Mouse (Mus musculus): ENCODE measurements at regions not wholly inside any gene's neighbourhood (a gene's known extent, or its start where the extent isn't known, plus 50 kb on each side); places are given as distances from the start of the nearest gene placed in this dataset.
A peak's percentile ranks its signal among the peaks of the same experiment; 100 is the strongest.
"Not testable (repeated sequence)": the region's sequence is repeated elsewhere in the genome, so short reads cannot be mapped to it uniquely, and the experiment has no call there.

- Histone ChIP-seq H3K9me3 (no peaks in the 10 kb centered on the region), H3K27ac (no peak overlapping the region), H3K4me3 (no peak overlapping the region), H3K4me1 (peaks cover 6% of the 10 kb centered on the region), H3K4me2 (no peak overlapping the region), H3K27me3 (peaks cover 5% of the 10 kb centered on the region; the same call in 1 of the 2 replicates), H3K36me3 (no peaks in the 10 kb centered on the region), H3K9ac (no peak overlapping the region)
- WGBS, result 77% methylated on average over 6 of the region's 6 CpGs
- no peak for ATAC-seq (ENCODE audit: insufficient number of reproducible peaks, insufficient read depth, low FRiP score, low TSS enrichment, low read depth)
Observed at GRCm38 (mm10) chr17:15242976-15243635, 133.6 kb downstream of the Dll1 start.

GRCm38 (mm10) chr17:15242356-15242755, 134.3 kb downstream of the Dll1 start:
- H3K4me1 ChIP-seq, result no peaks in the 10 kb centered on the region
- no peak for ATAC-seq (ENCODE audit: insufficient number of reproducible peaks, insufficient read depth, low FRiP score, low TSS enrichment, low read depth)

GRCm38 (mm10) chr17:15241491-15241890, 135.2 kb downstream of the Dll1 start:
- Histone ChIP-seq H3K4me1 (no peaks in the 10 kb centered on the region), H3K9me3 (no peaks in the 10 kb centered on the region), H3K4me2 (no peak overlapping the region), H3K9ac (no peak overlapping the region), H3K4me3 (no peak overlapping the region), H3K27ac (no peak overlapping the region), H3K36me3 (no peaks in the 10 kb centered on the region), H3K27me3 (no peaks in the 10 kb centered on the region; the same call in 1 of the 2 replicates)
- WGBS, result 74% methylated on average over 1 of the region's 1 CpGs
- ATAC-seq (ENCODE audit: insufficient number of reproducible peaks, insufficient read depth, low FRiP score, low TSS enrichment, low read depth), result no peak

More at GRCm38 (mm10) chr17:15242356-15242755, 134.3 kb downstream of the Dll1 start:
- no peaks in the 10 kb centered on the region for H3K9me3 ChIP-seq
- no peak overlapping the region for H3K4me2 ChIP-seq
- H3K27ac ChIP-seq, result no peak overlapping the region
- WGBS, result 85% methylated on average over 8 of the region's 8 CpGs
- no peaks in the 10 kb centered on the region for H3K36me3 ChIP-seq
- H3K4me3 ChIP-seq, result no peak overlapping the region
- H3K27me3 ChIP-seq, result no peaks in the 10 kb centered on the region; the same call in 1 of the 2 replicates
- no peak overlapping the region for H3K9ac ChIP-seq

GRCm38 (mm10) chr17:15240641-15241040, 136.0 kb downstream of the Dll1 start:
- ATAC-seq (ENCODE audit: insufficient number of reproducible peaks, insufficient read depth, low FRiP score, low TSS enrichment, low read depth); H3K4me3 ChIP-seq: not testable (repeated sequence)
- 60% methylated on average over 12 of the region's 12 CpGs for WGBS

GRCm38 (mm10) chr17:15240011-15240410, 136.7 kb downstream of the Dll1 start:
- ATAC-seq (ENCODE audit: insufficient number of reproducible peaks, insufficient read depth, low FRiP score, low TSS enrichment, low read depth), result no peak
- Histone ChIP-seq H3K27ac (no peak overlapping the region), H3K27me3 (no peaks in the 10 kb centered on the region; the same call in 1 of the 2 replicates), H3K9me3 (no peaks in the 10 kb centered on the region), H3K4me2 (no peak overlapping the region), H3K4me1 (no peaks in the 10 kb centered on the region), H3K36me3 (no peaks in the 10 kb centered on the region), H3K9ac (no peak overlapping the region), H3K4me3 (no peak overlapping the region)
- 95% methylated on average over 7 of the region's 7 CpGs for WGBS

More at GRCm38 (mm10) chr17:15240641-15241040, 136.0 kb downstream of the Dll1 start:
- H3K9ac ChIP-seq, H3K27ac ChIP-seq, H3K27me3 ChIP-seq, H3K4me2 ChIP-seq, H3K36me3 ChIP-seq, H3K9me3 ChIP-seq, H3K4me1 ChIP-seq: not testable (repeated sequence)

GRCm38 (mm10) chr17:15235041-15235440, 141.6 kb downstream of the Dll1 start:
- Histone ChIP-seq H3K9me3 (no peaks in the 10 kb centered on the region), H3K4me2 (no peak overlapping the region), H3K27me3 (no peaks in the 10 kb centered on the region), H3K36me3 (no peaks in the 10 kb centered on the region), H3K4me1 (no peaks in the 10 kb centered on the region), H3K27ac (no peak overlapping the region), H3K4me3 (no peak overlapping the region), H3K9ac (no peak overlapping the region)
- WGBS, result 63% methylated on average over 6 of the region's 6 CpGs
- ATAC-seq (ENCODE audit: insufficient number of reproducible peaks, insufficient read depth, low FRiP score, low TSS enrichment, low read depth), result no peak

- no peaks in the 10 kb centered on the region for H3K9me3 ChIP-seq
- 71% methylated on average over 5 of the region's 5 CpGs for WGBS
- no peak overlapping the region for H3K9ac ChIP-seq
- no peak overlapping the region for H3K4me3 ChIP-seq
- H3K4me2 ChIP-seq, result no peak overlapping the region
- H3K27me3 ChIP-seq, result no peaks in the 10 kb centered on the region
- H3K36me3 ChIP-seq, result no peaks in the 10 kb centered on the region
- H3K27ac ChIP-seq, result no peak overlapping the region
- peaks cover 8% of the 10 kb centered on the region for H3K4me1 ChIP-seq
- ATAC-seq (ENCODE audit: insufficient number of reproducible peaks, insufficient read depth, low FRiP score, low TSS enrichment, low read depth), result no peak
Observed at GRCm38 (mm10) chr17:15231175-15231574, 145.5 kb downstream of the Dll1 start.

GRCm38 (mm10) chr17:15229159-15229558, 147.5 kb downstream of the Dll1 start:
- ATAC-seq (ENCODE audit: insufficient number of reproducible peaks, insufficient read depth, low FRiP score, low TSS enrichment, low read depth), result no peak
- no peaks in the 10 kb centered on the region for H3K36me3 ChIP-seq
- H3K4me1 ChIP-seq, result peaks cover 8% of the 10 kb centered on the region
- no peak overlapping the region for H3K4me3 ChIP-seq
- no peak overlapping the region for H3K4me2 ChIP-seq
- H3K27me3 ChIP-seq, result no peaks in the 10 kb centered on the region
- 70% methylated on average over 6 of the region's 6 CpGs for WGBS
- no peak overlapping the region for H3K9ac ChIP-seq
- H3K9me3 ChIP-seq, result no peaks in the 10 kb centered on the region
- H3K27ac ChIP-seq, result no peak overlapping the region

- no peak overlapping the region for H3K9ac ChIP-seq
- 57% methylated on average over 8 of the region's 8 CpGs for WGBS
- H3K9me3 ChIP-seq, result no peaks in the 10 kb centered on the region
- H3K27ac ChIP-seq, result no peak overlapping the region
- ATAC-seq (ENCODE audit: insufficient number of reproducible peaks, insufficient read depth, low FRiP score, low TSS enrichment, low read depth), result no peak
- H3K4me2 ChIP-seq, result 0 out of 2 replicates have a peak overlapping the region, but pooled peaks have one; percentile 18
- no peaks in the 10 kb centered on the region for H3K36me3 ChIP-seq
- no peak overlapping the region for H3K4me3 ChIP-seq
- no peaks in the 10 kb centered on the region for H3K27me3 ChIP-seq
- H3K4me1 ChIP-seq, result peaks cover 8% of the 10 kb centered on the region
Observed at GRCm38 (mm10) chr17:15228077-15228476, 148.6 kb downstream of the Dll1 start.

- Histone ChIP-seq H3K4me1 (peaks cover 8% of the 10 kb centered on the region), H3K4me3 (no peak overlapping the region), H3K9me3 (no peaks in the 10 kb centered on the region), H3K36me3 (no peaks in the 10 kb centered on the region), H3K9ac (no peak overlapping the region), H3K27ac (no peak overlapping the region), H3K27me3 (no peaks in the 10 kb centered on the region), H3K4me2 (no peak overlapping the region)
- no peak; the same call in 1 of the 2 replicates for ATAC-seq (ENCODE audit: insufficient number of reproducible peaks, insufficient read depth, low FRiP score, low TSS enrichment, low read depth)
- WGBS, result 93% methylated on average over 10 of the region's 10 CpGs
Observed at GRCm38 (mm10) chr17:15223826-15224225, 152.8 kb downstream of the Dll1 start.

- H3K4me2 ChIP-seq, result no peak overlapping the region
- WGBS, result 82% methylated on average over 3 of the region's 3 CpGs
- no peak for ATAC-seq (ENCODE audit: insufficient number of reproducible peaks, insufficient read depth, low FRiP score, low TSS enrichment, low read depth)
Observed at GRCm38 (mm10) chr17:15222923-15223322, 153.7 kb downstream of the Dll1 start.

GRCm38 (mm10) chr17:15214157-15214685, 162.5 kb downstream of the Dll1 start:
- Histone ChIP-seq H3K4me3 (no peak overlapping the region), H3K27me3 (no peaks in the 10 kb centered on the region), H3K9me3 (no peaks in the 10 kb centered on the region), H3K9ac (no peak overlapping the region), H3K4me2 (no peak overlapping the region), H3K27ac (no peak overlapping the region), H3K4me1 (no peaks in the 10 kb centered on the region), H3K36me3 (no peaks in the 10 kb centered on the region)
- WGBS, result 88% methylated on average over 1 of the region's 1 CpGs
- ATAC-seq (ENCODE audit: insufficient number of reproducible peaks, insufficient read depth, low FRiP score, low TSS enrichment, low read depth), result no peak

More at GRCm38 (mm10) chr17:15222923-15223322, 153.7 kb downstream of the Dll1 start:
- Histone ChIP-seq H3K4me3 (no peak overlapping the region), H3K9me3 (no peaks in the 10 kb centered on the region), H3K27me3 (no peaks in the 10 kb centered on the region), H3K4me1 (peaks cover 4% of the 10 kb centered on the region), H3K36me3 (no peaks in the 10 kb centered on the region), H3K9ac (no peak overlapping the region), H3K27ac (no peak overlapping the region)

Data from embryonic facial prominence, embryonic 13.5 days (tissue).